In the genomic region with DNA sequence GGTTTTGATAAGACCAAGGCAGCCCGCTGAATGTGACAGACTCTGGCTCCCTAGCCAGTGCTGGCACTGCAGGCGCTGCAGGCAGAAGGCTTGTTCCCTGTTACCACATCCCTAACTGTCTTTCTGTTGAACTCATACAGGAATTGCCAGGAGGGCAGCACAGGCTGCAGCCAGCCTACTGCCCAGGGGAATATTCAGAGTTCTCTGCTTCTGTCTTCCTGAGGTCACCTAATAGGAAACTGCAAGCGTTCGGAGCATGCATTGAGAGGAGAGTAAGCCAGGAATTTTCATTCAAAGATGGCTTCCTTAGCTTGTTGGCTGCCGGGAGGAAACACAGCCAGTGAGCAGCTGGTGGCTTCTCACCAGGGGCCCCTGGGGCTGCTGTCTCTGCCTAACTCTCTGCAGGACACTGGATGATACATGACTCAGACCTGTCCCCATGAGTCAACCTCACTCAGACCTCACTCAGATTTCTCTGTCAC, we compare ENCODE assay signal across 10 mouse cellular contexts. TPM values are rescaled to one million over a fixed set of nuclear protein-coding genes. Genes with fewer than 3 reads are reported as not detected.
DNase-seq lines count a peak whose midpoint lies in the region; ATAC-seq and TF ChIP-seq lines count a peak whose summit lies in the region.
"Had no signal": no experiment of that assay in that cellular context is flagged by ENCODE, and none has a peak within 500 bp of the region (broad histone marks: within the 10 kb centered on the region; RNA-seq: fewer than 3 reads in every experiment).

No protein-coding gene starts in this region.

- no peaks in the 10 kb centered on the region; the same call in 1 of the 2 replicates for H3K79me2 ChIP-seq in CH12.LX (replicated peaks; ENCODE audit: control insufficient read depth, extremely low read depth, insufficient read depth, poor library complexity, severe bottlenecking)

- ATAC-seq in hindbrain, embryonic 11.5 days (ENCODE audit: low FRiP score): no peak
- no peak for ATAC-seq in hindbrain, embryonic 12.5 days (ENCODE audit: low FRiP score)
- ATAC-seq in liver, embryonic 11.5 days (replicated peaks; ENCODE audit: low FRiP score): no peak
- ATAC-seq: inflammation-experienced regulatory T-cells, adult 6 months had no signal

- no peak; the same call in 1 of the 2 replicates for TF ChIP-seq RAD21 in CH12.LX (IDR thresholded peaks at IDR 0.05; ENCODE audit: low read depth, low read length)

- no peaks in the 10 kb centered on the region for H3K9me3 ChIP-seq in hindbrain, embryonic 11.5 days (ENCODE audit: control insufficient read depth, low read length)
- no peaks in the 10 kb centered on the region for H3K9me3 ChIP-seq in hindbrain, embryonic 12.5 days (replicated peaks)
- H3K9me3 ChIP-seq in CH12.LX (replicated peaks; ENCODE audit: low read length): no peaks in the 10 kb centered on the region
- H3K9me3 ChIP-seq in liver, embryonic 11.5 days (ENCODE audit: control insufficient read depth, low read length): no peaks in the 10 kb centered on the region

- no peak for TF ChIP-seq CTCF in CH12.LX (conservative IDR thresholded peaks at IDR 0.05 in 1 of 2, IDR thresholded peaks at IDR 0.05 in 1 of 2; ENCODE audit: low read depth in 2 of 2, low read length in 2 of 2)

- no peaks in the 10 kb centered on the region for H3K36me3 ChIP-seq in hindbrain, embryonic 11.5 days (ENCODE audit: control insufficient read depth, insufficient read depth, low read length)
- H3K36me3 ChIP-seq in hindbrain, embryonic 12.5 days: no peaks in the 10 kb centered on the region
- peaks cover 3 to 40% of the 10 kb centered on the region in 2 experiments for H3K36me3 ChIP-seq in CH12.LX (replicated peaks in 1 of 2; ENCODE audit: control insufficient read depth in 1 of 2, insufficient read depth in 1 of 2, low read length in 1 of 2)
- H3K36me3 ChIP-seq in liver, embryonic 11.5 days (ENCODE audit: control insufficient read depth, insufficient read depth, low read length): no peaks in the 10 kb centered on the region

- dilution Hi-C loops in CH12.LX (cut with MboI; ENCODE audit: extremely low pct_ligation_motif_present, extremely low pct_unique_long_range_greater_than_20kb, low sequenced_read_pairs): no loop called here

- no peak overlapping the region for H3K9ac ChIP-seq in hindbrain, embryonic 11.5 days (ENCODE audit: low read depth, low read length)
- H3K9ac ChIP-seq in hindbrain, embryonic 12.5 days: no peak overlapping the region
- H3K9ac ChIP-seq in CH12.LX (ENCODE audit: insufficient read depth, low read depth): no peak overlapping the region
- peak overlapping the region; percentile 62 for H3K9ac ChIP-seq in liver, embryonic 11.5 days (ENCODE audit: low read depth, low read length)

- H3K27ac ChIP-seq in hindbrain, embryonic 11.5 days (ENCODE audit: low read depth, low read length): 0 out of 2 replicates have a peak overlapping the region, but pooled peaks have one; percentile 27
- no peak overlapping the region for H3K27ac ChIP-seq in hindbrain, embryonic 12.5 days
- H3K27ac ChIP-seq in CH12.LX (ENCODE audit: insufficient read depth, low read depth): no peak overlapping the region
- peak overlapping the region; percentile 95 for H3K27ac ChIP-seq in liver, embryonic 11.5 days (ENCODE audit: low read depth, low read length)

- DNase-seq in hindbrain, embryonic 11.5 days (ENCODE audit: low spot score): peak; percentile 19
- DNase-seq in CH12.LX (ENCODE audit: extremely low read depth): peak; percentile 86
- peak; percentile 22 to 71 for DNase-seq in adrenal gland, postnatal 36 days
- DNase-seq in liver, embryonic 11.5 days (ENCODE audit: low spot score): no peak
- DNase-seq in frontal cortex, adult 2 months (ENCODE audit: extremely low spot score in 1 of 2, low spot score in 1 of 2): no peak
- DNase-seq in layer of hippocampus, adult 18-20 months (ENCODE audit: low spot score in 2 of 2): no peak
- DNase-seq in layer of hippocampus, postnatal 25 days (ENCODE audit: extremely low spot score in 1 of 2, low spot score in 1 of 2): no peak
- DNase-seq: lung, postnatal 4 days had no signal

- 44% methylated on average over 5 of the region's 5 CpGs for WGBS in hindbrain, embryonic 11.5 days
- 47% methylated on average over 5 of the region's 5 CpGs for WGBS in hindbrain, embryonic 12.5 days
- 34% methylated on average over 5 of the region's 5 CpGs for WGBS in liver, embryonic 11.5 days

- H3K4me2 ChIP-seq in hindbrain, embryonic 11.5 days (replicated peaks; ENCODE audit: low read depth, low read length): no peak overlapping the region
- H3K4me2 ChIP-seq in hindbrain, embryonic 12.5 days (replicated peaks): no peak overlapping the region
- H3K4me2 ChIP-seq in CH12.LX (ENCODE audit: insufficient read depth, low read depth, poor library complexity, severe bottlenecking): peak overlapping the region; percentile 3; the same call in 1 of the 2 replicates
- peak overlapping the region; percentile 66 for H3K4me2 ChIP-seq in liver, embryonic 11.5 days

- in situ Hi-C loops in CH12.LX (cut with MboI; ENCODE audit: low pct_ligation_motif_present, low pct_unique_long_range_greater_than_20kb, low sequenced_read_pairs): no loop called here

- H3K4me1 ChIP-seq in hindbrain, embryonic 11.5 days (replicated peaks; ENCODE audit: control insufficient read depth, insufficient read depth, low read length): no peaks in the 10 kb centered on the region
- peaks cover 9% of the 10 kb centered on the region for H3K4me1 ChIP-seq in hindbrain, embryonic 12.5 days
- H3K4me1 ChIP-seq in CH12.LX (ENCODE audit: control insufficient read depth in 1 of 2, insufficient read depth in 2 of 2): peaks cover 18 to 67% of the 10 kb centered on the region in 2 experiments
- peaks cover 53% of the 10 kb centered on the region for H3K4me1 ChIP-seq in liver, embryonic 11.5 days (replicated peaks; ENCODE audit: control insufficient read depth, insufficient read depth, low read length)

- no peak overlapping the region for H3K4me3 ChIP-seq in hindbrain, embryonic 11.5 days (ENCODE audit: low read depth, low read length)
- H3K4me3 ChIP-seq in hindbrain, embryonic 12.5 days: no peak overlapping the region
- no peak overlapping the region for H3K4me3 ChIP-seq in CH12.LX (replicated peaks in 1 of 3; ENCODE audit: low read depth in 2 of 3, low read length in 2 of 3, poor library complexity in 1 of 3)
- peak overlapping the region; percentile 68 for H3K4me3 ChIP-seq in liver, embryonic 11.5 days (ENCODE audit: low read depth, low read length)

- no peak for TF ChIP-seq POLR2A in CH12.LX (IDR thresholded peaks at IDR 0.05; ENCODE audit: low read depth, low read length)

- peak; percentile 43; the same call in 1 of the 2 replicates for TF ChIP-seq EP300 in CH12.LX (IDR thresholded peaks at IDR 0.05; ENCODE audit: low read length)

- no peaks in the 10 kb centered on the region for H3K27me3 ChIP-seq in hindbrain, embryonic 11.5 days (ENCODE audit: control insufficient read depth, insufficient read depth, low read length)
- H3K27me3 ChIP-seq in hindbrain, embryonic 12.5 days: no peaks in the 10 kb centered on the region
- H3K27me3 ChIP-seq in CH12.LX (replicated peaks): no peaks in the 10 kb centered on the region
- no peaks in the 10 kb centered on the region for H3K27me3 ChIP-seq in liver, embryonic 11.5 days (replicated peaks; ENCODE audit: control insufficient read depth, insufficient read depth, low read length)

TF ChIP-seq in CH12.LX, 34 proteins besides CTCF, POLR2A, EP300 and RAD21:
- TF ChIP-seq POLR2AphosphoS2 (IDR thresholded peaks at IDR 0.05; ENCODE audit: low read depth, low read length) (no peak), JUN (IDR thresholded peaks at IDR 0.05; ENCODE audit: insufficient read depth, low read depth, low read length) (peak; percentile 43; the same call in 1 of the 2 replicates), USF1 (IDR thresholded peaks at IDR 0.05; ENCODE audit: low read depth, low read length) (no peak), ZNF384 (IDR thresholded peaks at IDR 0.05; ENCODE audit: low read depth, low read length) (no peak), ZKSCAN1 (IDR thresholded peaks at IDR 0.05; ENCODE audit: borderline replicate concordance, low read depth, low read length) (no peak), ETS1 (conservative IDR thresholded peaks at IDR 0.05; ENCODE audit: low read depth, low read length) (peak; percentile 85), ELF1 (IDR thresholded peaks at IDR 0.05; ENCODE audit: low read depth, low read length) (peak; percentile 21; the same call in 1 of the 2 replicates), CHD2 (IDR thresholded peaks at IDR 0.05; ENCODE audit: low read length) (no peak), MEF2A (IDR thresholded peaks at IDR 0.05; ENCODE audit: borderline replicate concordance, low read depth, low read length) (peak; percentile 58; the same call in 1 of the 2 replicates), BHLHE40 (IDR thresholded peaks at IDR 0.05; ENCODE audit: low read depth, low read length) (peak; percentile 49), HCFC1 (IDR thresholded peaks at IDR 0.05; ENCODE audit: low read depth, low read length) (no peak), MXI1 (IDR thresholded peaks at IDR 0.05; ENCODE audit: low read depth, low read length) (0 out of 2 replicates have a peak, but pooled peaks have one; percentile 40), GABPA (IDR thresholded peaks at IDR 0.05; ENCODE audit: insufficient replicate concordance, low read depth, low read length) (no peak), IRF4 (IDR thresholded peaks at IDR 0.05; ENCODE audit: low read depth, low read length) (peak; percentile 79), PAX5 (IDR thresholded peaks at IDR 0.05; ENCODE audit: low read length) (no peak), MAFK (IDR thresholded peaks at IDR 0.05; ENCODE audit: insufficient replicate concordance, low read length) (0 out of 2 replicates have a peak, but pooled peaks have one; percentile 50), TCF12 (IDR thresholded peaks at IDR 0.05; ENCODE audit: low read depth, low read length) (peak; percentile 22), MAX (IDR thresholded peaks at IDR 0.05; ENCODE audit: low read length) (0 out of 2 replicates have a peak, but pooled peaks have one; percentile 19), SMC3 (IDR thresholded peaks at IDR 0.05; ENCODE audit: low read depth, low read length) (peak; percentile 15; the same call in 1 of the 2 replicates)

RNA-seq across cellular contexts. Expression of a gene that starts 2.5 kb away (rescaled TPM):
- 1.2 and 2.6 TPM in 2 replicates for polyA plus RNA-seq in hindbrain, embryonic 11.5 days (2014; fragmentation: Nextera tagmentation; extraction: Ambion mirVana)
- polyA plus RNA-seq in hindbrain, embryonic 12.5 days (2016; fragmentation: Nextera tagmentation; extraction: Ambion mirVana): 4.4 and 5.4 TPM in 2 replicates
- total RNA-seq in CH12.LX (2012; rRNA removed) (4.7 and 5.9 TPM in 2 replicates), CH12.LX (2014; rRNA removed) (3.1 and 3.2 TPM in 2 replicates)
- 9.1 and 10.9 TPM in 2 replicates for polyA plus RNA-seq in CH12.LX (2012; ENCODE audit: insufficient read length, low read depth)
- total RNA-seq in adrenal gland, postnatal 36 days (2021): 1 to 10 TPM; 3.3 to 5.6 TPM
- 18.7 and 23.4 TPM in 2 replicates for polyA plus RNA-seq in liver, embryonic 11.5 days (2014; fragmentation: Nextera tagmentation; extraction: Ambion mirVana)
- polyA plus RNA-seq in frontal cortex, adult 2 months (2012; rRNA removed): 0.80 and 0.97 TPM in 2 replicates
- total RNA-seq in layer of hippocampus, adult 18-20 months (2021): 1 to 10 TPM; 1.3 to 2.1 TPM
- total RNA-seq in layer of hippocampus, postnatal 25 days (2021): 1 to 10 TPM in 1 of 2 experiments, under 1 TPM in 1; 0.74 to 2.1 TPM

Comparison
In these comparisons a context has a peak if more than half of its experiments do, and no peak if none do; other contexts are left out.
1. H3K27ac ChIP-seq: peak in hindbrain, embryonic 11.5 days (single experiment) and liver, embryonic 11.5 days (single experiment); none in hindbrain, embryonic 12.5 days (single experiment) and CH12.LX (single experiment).
2. DNase-seq: peak in hindbrain, embryonic 11.5 days (single experiment), CH12.LX (single experiment) and adrenal gland, postnatal 36 days (2 of 2); none in liver, embryonic 11.5 days (single experiment), frontal cortex, adult 2 months (0 of 2), layer of hippocampus, adult 18-20 months (0 of 2) and layer of hippocampus, postnatal 25 days (0 of 2).
3. H3K4me2 ChIP-seq: peak in CH12.LX (single experiment) and liver, embryonic 11.5 days (single experiment); none in hindbrain, embryonic 11.5 days (single experiment) and hindbrain, embryonic 12.5 days (single experiment).